Mouse (Mus musculus) C2C12 (cell line): Measurements from ENCODE around the gene Slc10a6. TPM values are rescaled to one million over a fixed set of nuclear protein-coding genes. Genes with fewer than 3 reads are reported as not detected.

Experiments
- H3K27me3 ChIP-seq: one replicate; pipeline ENCODE4 v1.6.1; 2011; ENCODE audit not compliant: control insufficient read depth, insufficient read depth, insufficient read length
- H3K36me3 ChIP-seq: one replicate; pipeline ENCODE4 v1.6.1; 2011; ENCODE audit not compliant: control insufficient read depth, insufficient read depth
- H3K4me3 ChIP-seq: one replicate; pipeline ENCODE4 v1.5.1; 2011; ENCODE audit warnings: mild to moderate bottlenecking, control low read depth; ENCODE audit not compliant: poor library complexity, insufficient read depth, severe bottlenecking
- H3K79me2 ChIP-seq: one replicate; pipeline ENCODE4 v1.6.1; 2011; ENCODE audit not compliant: control insufficient read depth, insufficient read depth
- H3K79me3 ChIP-seq: one replicate; pipeline ENCODE4 v1.6.1; 2011; ENCODE audit warnings: low read depth, control low read depth
- H3ac ChIP-seq: one replicate; pipeline ENCODE3; 2011; ENCODE audit warnings: low read depth; ENCODE audit not compliant: control insufficient read depth, insufficient read length
- CEBPB ChIP-seq: IDR thresholded peaks from one replicate; pipeline ENCODE4 v1.6.1; 2011; ENCODE audit warnings: low read depth, mild to moderate bottlenecking, control low read depth, moderate library complexity
- CTCF ChIP-seq: IDR thresholded peaks from one replicate; pipeline ENCODE4 v1.5.1; 2011; ENCODE audit not compliant: control insufficient read depth, insufficient read depth, insufficient read length
- FOSL1 ChIP-seq: IDR thresholded peaks from one replicate; pipeline ENCODE4 v1.8.0; 2011; ENCODE audit warnings: mild to moderate bottlenecking, low read length; ENCODE audit not compliant: poor library complexity, insufficient read depth, severe bottlenecking
- MAX ChIP-seq: IDR thresholded peaks from one replicate; pipeline ENCODE4 v1.6.1; 2011; ENCODE audit warnings: mild to moderate bottlenecking, control low read depth
- MYOD1 ChIP-seq: IDR thresholded peaks from one replicate; pipeline ENCODE4 v1.6.1; 2011; ENCODE audit warnings: low read depth; ENCODE audit not compliant: control insufficient read depth, insufficient read length
- MYOG ChIP-seq: IDR thresholded peaks from one replicate; pipeline ENCODE4 v1.6.1; 2011; ENCODE audit not compliant: control insufficient read depth, insufficient read length; ENCODE audit errors: extremely low read depth
- USF1 ChIP-seq: IDR thresholded peaks from one replicate; pipeline ENCODE4 v1.6.1; 2011; ENCODE audit warnings: low read depth, mild to moderate bottlenecking, control low read depth, moderate library complexity
- polyA plus RNA-seq: library from polyadenylated mRNA; unstranded; fragments of >200 nt; fragmentation: generic; extraction: Trizol; gene quantifications from one replicate; pipeline ENCODE4 v1.2.1, GENCODE M21; 2012; ENCODE audit warnings: missing spikeins

The Slc10a6 gene
- polyA plus RNA-seq, 1 experiment = 0.02 TPM

- TF ChIP-seq MAX (no peak), MYOD1 (no peak), CTCF (no peak), FOSL1 (no peak), MYOG (no peak), CEBPB (no peak), USF1 (no peak)
- Histone ChIP-seq H3K4me3 (no peak overlapping the region), H3K79me2 (no peaks in the 10 kb centered on the region), H3K36me3 (no peaks in the 10 kb centered on the region), H3ac (no peak overlapping the region), H3K27me3 (peaks cover 7% of the 10 kb centered on the region), H3K79me3 (no peaks in the 10 kb centered on the region)
Measured at GRCm38 (mm10) chr5:103610856-103611472, 18.2 kb downstream of the Slc10a6 start.

GRCm38 (mm10) chr5:103610148-103610547 lies 19.1 kb downstream of the Slc10a6 start:
- Histone ChIP-seq H3K36me3 (no peaks in the 10 kb centered on the region), H3K79me2 (no peaks in the 10 kb centered on the region), H3K4me3 (no peak overlapping the region)

GRCm38 (mm10) chr5:103605707-103606106 lies 23.5 kb downstream of the Slc10a6 start:
- Histone ChIP-seq H3K36me3 (no peaks in the 10 kb centered on the region), H3K27me3 (peaks cover 7% of the 10 kb centered on the region), H3K79me3 (no peaks in the 10 kb centered on the region), H3K4me3 (no peak overlapping the region), H3ac (no peak overlapping the region), H3K79me2 (no peaks in the 10 kb centered on the region)
- TF ChIP-seq CTCF = no peak
- no peak for TF ChIP-seq MYOD1
- no peak for TF ChIP-seq MAX
- no peak for TF ChIP-seq CEBPB
- TF ChIP-seq USF1 = no peak
- TF ChIP-seq MYOG = no peak
- no peak for TF ChIP-seq FOSL1

More at GRCm38 (mm10) chr5:103610148-103610547, 19.1 kb downstream of the Slc10a6 start:
- Histone ChIP-seq H3K27me3 (peaks cover 7% of the 10 kb centered on the region), H3ac (no peak overlapping the region), H3K79me3 (no peaks in the 10 kb centered on the region)
- TF ChIP-seq MAX = no peak
- no peak for TF ChIP-seq FOSL1
- no peak for TF ChIP-seq CEBPB
- TF ChIP-seq MYOG = no peak
- no peak for TF ChIP-seq MYOD1
- TF ChIP-seq CTCF = no peak
- TF ChIP-seq USF1 = no peak

- H3K27me3 ChIP-seq = peaks cover 4% of the 10 kb centered on the region
- no peak overlapping the region for H3K4me3 ChIP-seq
- H3K79me2 ChIP-seq = no peaks in the 10 kb centered on the region
- H3K36me3 ChIP-seq = no peaks in the 10 kb centered on the region
- no peak overlapping the region for H3ac ChIP-seq
- no peaks in the 10 kb centered on the region for H3K79me3 ChIP-seq
- no peak for TF ChIP-seq MYOD1
- no peak for TF ChIP-seq FOSL1
- no peak for TF ChIP-seq USF1
- no peak for TF ChIP-seq MAX
- no peak for TF ChIP-seq CTCF
- no peak for TF ChIP-seq CEBPB
- no peak for TF ChIP-seq MYOG
Measured at GRCm38 (mm10) chr5:103603115-103603893, 25.9 kb downstream of the Slc10a6 start.

- no peaks in the 10 kb centered on the region for H3K79me3 ChIP-seq
- no peaks in the 10 kb centered on the region for H3K27me3 ChIP-seq
- no peaks in the 10 kb centered on the region for H3K36me3 ChIP-seq
- H3K4me3 ChIP-seq = no peak overlapping the region
- no peak overlapping the region for H3ac ChIP-seq
- H3K79me2 ChIP-seq = no peaks in the 10 kb centered on the region
- TF ChIP-seq MYOG (no peak), FOSL1 (no peak), USF1 (no peak), MAX (no peak), CTCF (no peak), MYOD1 (no peak), CEBPB (no peak)
Measured at GRCm38 (mm10) chr5:103598881-103599280, 30.3 kb downstream of the Slc10a6 start.

GRCm38 (mm10) chr5:103598264-103598663 lies 30.9 kb downstream of the Slc10a6 start:
- no peaks in the 10 kb centered on the region for H3K36me3 ChIP-seq
- no peaks in the 10 kb centered on the region for H3K27me3 ChIP-seq
- TF ChIP-seq MYOD1 = no peak
- no peak for TF ChIP-seq MYOG
- TF ChIP-seq MAX = no peak
- no peak for TF ChIP-seq CTCF
- TF ChIP-seq USF1 = no peak
- H3K79me3 ChIP-seq = no peaks in the 10 kb centered on the region
- H3ac ChIP-seq = no peak overlapping the region
- H3K79me2 ChIP-seq = no peaks in the 10 kb centered on the region
- no peak overlapping the region for H3K4me3 ChIP-seq
